Mouse (Mus musculus): Measurements from ENCODE around the gene Tsnaxip1.

DNA sequence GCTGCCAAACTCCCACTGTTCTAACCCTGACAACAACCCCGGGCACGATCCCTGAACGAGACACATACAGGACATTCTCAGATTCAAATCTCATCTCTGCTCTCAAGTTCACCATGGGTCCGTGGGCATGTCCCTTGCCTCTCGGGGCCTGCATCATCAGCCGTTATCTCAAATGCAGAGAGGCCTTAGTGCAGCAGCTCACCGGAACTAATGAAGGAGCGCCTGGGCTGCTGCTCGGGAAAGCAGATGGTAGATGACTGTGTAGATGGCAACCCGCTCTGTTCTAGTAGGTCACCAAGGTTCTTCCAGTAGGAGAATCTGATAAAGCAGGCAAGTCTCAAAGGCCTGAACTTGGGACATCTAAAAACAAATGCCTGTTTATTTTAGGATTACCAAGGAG is 16.5 kb upstream of the Tsnaxip1 start:
- TF ChIP-seq GATA1 (IDR thresholded peaks at IDR 0.05; ENCODE audit: borderline replicate concordance, low read length) (no peak), FLI1 (IDR thresholded peaks at IDR 0.05; ENCODE audit: low read length) (no peak)
